Comparison of ENCODE assay signal across 16 mouse cellular contexts in the genomic region with DNA sequence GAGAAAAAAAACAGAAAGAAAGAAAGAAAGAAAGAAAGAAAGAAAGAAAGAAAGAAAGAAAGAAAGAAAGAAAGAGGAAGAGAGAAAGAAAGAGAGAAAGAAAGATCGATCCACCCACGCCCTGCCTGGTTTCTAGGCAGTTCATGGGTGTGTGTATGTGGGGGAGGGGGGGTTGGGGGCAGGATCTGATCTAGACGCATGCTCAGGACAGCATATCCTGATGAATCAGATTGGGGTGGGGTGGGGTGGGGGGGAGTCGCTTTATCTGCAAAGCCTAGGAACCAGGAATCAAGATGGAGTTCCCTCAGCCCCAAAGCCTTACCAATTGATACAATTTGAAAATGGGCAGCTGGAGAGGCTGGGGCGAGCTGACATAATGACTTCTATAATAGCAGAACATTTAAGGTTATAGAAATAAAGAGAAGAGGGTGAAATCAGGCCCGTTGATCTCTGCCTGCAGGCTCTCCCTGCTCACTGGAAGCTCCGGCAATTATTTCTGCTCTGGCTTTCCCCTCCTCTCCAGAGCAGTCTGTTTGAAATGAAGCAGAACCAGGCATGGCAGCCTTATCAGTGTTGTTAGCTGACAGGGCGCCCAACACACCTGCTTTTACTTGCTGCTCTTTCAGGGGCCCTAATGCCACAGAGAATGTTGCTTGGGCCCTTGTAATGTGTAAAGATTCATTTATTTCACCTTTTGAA.
DNase-seq lines count a peak whose midpoint lies in the region; ATAC-seq and TF ChIP-seq lines count a peak whose summit lies in the region.
"Had no signal": no experiment of that assay in that cellular context is flagged by ENCODE, and none has a peak within 500 bp of the region (broad histone marks: within the 10 kb centered on the region; RNA-seq: fewer than 3 reads in every experiment).

No protein-coding gene starts in this region.

- peaks cover 28% of the 10 kb centered on the region for H3K4me1 ChIP-seq in intestine, embryonic 14.5 days (replicated peaks; ENCODE audit: control insufficient read depth, insufficient read depth, low read length)
- H3K4me1 ChIP-seq in intestine, postnatal 0 days (replicated peaks; ENCODE audit: control insufficient read depth, insufficient read depth, low read length): no peaks in the 10 kb centered on the region
- peaks cover 26% of the 10 kb centered on the region for H3K4me1 ChIP-seq in heart, embryonic 16.5 days (ENCODE audit: control insufficient read depth, insufficient read depth, low read length)
- peaks cover 51% of the 10 kb centered on the region for H3K4me1 ChIP-seq in midbrain, embryonic 13.5 days (replicated peaks)

- no peak overlapping the region for H3K9ac ChIP-seq in intestine, embryonic 14.5 days (ENCODE audit: low read length)
- H3K9ac ChIP-seq in intestine, postnatal 0 days (ENCODE audit: low read depth, low read length): no peak overlapping the region
- H3K9ac ChIP-seq in heart, embryonic 16.5 days (ENCODE audit: low read length): no peak overlapping the region
- H3K9ac ChIP-seq in midbrain, embryonic 13.5 days (replicated peaks): no peak overlapping the region
- H3K9ac ChIP-seq: kidney, embryonic 15.5 days; liver, embryonic 14.5 days; neural tube, embryonic 13.5 days had no signal

- no peak overlapping the region for H3K4me2 ChIP-seq in intestine, embryonic 14.5 days (ENCODE audit: low read length)
- H3K4me2 ChIP-seq in intestine, postnatal 0 days (replicated peaks; ENCODE audit: low read depth): no peak overlapping the region
- peak overlapping the region; percentile 44; the same call in 1 of the 2 replicates for H3K4me2 ChIP-seq in heart, embryonic 16.5 days (ENCODE audit: low read depth, low read length)
- H3K4me2 ChIP-seq in midbrain, embryonic 13.5 days (replicated peaks): no peak overlapping the region
- H3K4me2 ChIP-seq: kidney, embryonic 15.5 days; neural tube, embryonic 13.5 days had no signal

- peaks cover 16% of the 10 kb centered on the region for H3K27me3 ChIP-seq in intestine, embryonic 14.5 days (replicated peaks; ENCODE audit: control insufficient read depth, insufficient read depth, low read length)
- H3K27me3 ChIP-seq in intestine, postnatal 0 days (replicated peaks; ENCODE audit: control insufficient read depth, insufficient read depth, low read length): peaks cover 19% of the 10 kb centered on the region
- H3K27me3 ChIP-seq in heart, embryonic 16.5 days (ENCODE audit: control insufficient read depth, insufficient read depth, low read length): peaks cover under 1% of the 10 kb centered on the region; the same call in 1 of the 2 replicates
- peaks cover 19% of the 10 kb centered on the region for H3K27me3 ChIP-seq in midbrain, embryonic 13.5 days

- peak; percentile 8 for DNase-seq in adrenal gland, adult 2 months
- DNase-seq in adrenal gland, postnatal 36 days: no peak
- DNase-seq in intestine, embryonic 14.5 days (ENCODE audit: low spot score): peak; percentile 57
- DNase-seq in frontal cortex, postnatal 25 days (ENCODE audit: low spot score in 2 of 2): no peak
- no peak for DNase-seq in layer of hippocampus, adult 8-10 months (ENCODE audit: low spot score in 2 of 2)
- DNase-seq: cerebellum, adult 9-10 months; gastrocnemius, postnatal 25 days; layer of hippocampus, postnatal 36 days; thymus, postnatal 25 days had no signal

- H3K27ac ChIP-seq in intestine, embryonic 14.5 days (ENCODE audit: low read depth): no peak overlapping the region
- H3K27ac ChIP-seq in intestine, postnatal 0 days (ENCODE audit: low read depth, low read length): no peak overlapping the region
- H3K27ac ChIP-seq in heart, embryonic 16.5 days (ENCODE audit: low read length): peak overlapping the region; percentile 59; the same call in 1 of the 2 replicates
- H3K27ac ChIP-seq in midbrain, embryonic 13.5 days: peak overlapping the region; percentile 70
- H3K27ac ChIP-seq: kidney, embryonic 15.5 days; liver, embryonic 14.5 days; neural tube, embryonic 13.5 days had no signal

- no peak overlapping the region for H3K4me3 ChIP-seq in intestine, embryonic 14.5 days (ENCODE audit: low read depth, low read length)
- H3K4me3 ChIP-seq in intestine, postnatal 0 days (ENCODE audit: low read depth, low read length): no peak overlapping the region
- H3K4me3 ChIP-seq in heart, embryonic 16.5 days (ENCODE audit: low read length): no peak overlapping the region
- no peak overlapping the region for H3K4me3 ChIP-seq in midbrain, embryonic 13.5 days (replicated peaks)
- H3K4me3 ChIP-seq: erythroblast, embryonic 14.5 days; kidney, embryonic 15.5 days; neural tube, embryonic 13.5 days had no signal

- H3K9me3 ChIP-seq in intestine, embryonic 14.5 days (ENCODE audit: control insufficient read depth, low read length): no peaks in the 10 kb centered on the region
- no peaks in the 10 kb centered on the region for H3K9me3 ChIP-seq in intestine, postnatal 0 days (ENCODE audit: control insufficient read depth)
- no peaks in the 10 kb centered on the region for H3K9me3 ChIP-seq in heart, embryonic 16.5 days (replicated peaks; ENCODE audit: control insufficient read depth, low read length)
- H3K9me3 ChIP-seq in midbrain, embryonic 13.5 days: no peaks in the 10 kb centered on the region
- H3K9me3 ChIP-seq: kidney, embryonic 15.5 days; neural tube, embryonic 13.5 days had no signal

- H3K36me3 ChIP-seq in intestine, embryonic 14.5 days (ENCODE audit: control insufficient read depth, insufficient read depth, low read length): no peaks in the 10 kb centered on the region
- H3K36me3 ChIP-seq in intestine, postnatal 0 days (ENCODE audit: control insufficient read depth, insufficient read depth): no peaks in the 10 kb centered on the region
- no peaks in the 10 kb centered on the region for H3K36me3 ChIP-seq in heart, embryonic 16.5 days (ENCODE audit: control insufficient read depth, insufficient read depth)
- no peaks in the 10 kb centered on the region for H3K36me3 ChIP-seq in midbrain, embryonic 13.5 days
- H3K36me3 ChIP-seq: kidney, embryonic 15.5 days; neural tube, embryonic 13.5 days had no signal

- TF ChIP-seq CTCF in intestine, postnatal 0 days (IDR thresholded peaks at IDR 0.05; ENCODE audit: low read depth): no peak

- 19% methylated on average over 8 of the region's 8 CpGs for WGBS in intestine, embryonic 14.5 days
- 23% methylated on average over 8 of the region's 8 CpGs for WGBS in intestine, postnatal 0 days
- 26% methylated on average over 8 of the region's 8 CpGs for WGBS in heart, embryonic 16.5 days
- WGBS in midbrain, embryonic 13.5 days: 39% methylated on average over 8 of the region's 8 CpGs

- ATAC-seq in intestine, embryonic 14.5 days (replicated peaks; ENCODE audit: low FRiP score, low TSS enrichment, low read depth): 0 out of 2 replicates have a peak, but pooled peaks have one; percentile 28
- ATAC-seq in intestine, postnatal 0 days: no peak
- peak; percentile 74 for ATAC-seq in heart, embryonic 16.5 days (replicated peaks; ENCODE audit: extremely low read depth, insufficient read depth, low FRiP score)
- peak; percentile 57 for ATAC-seq in midbrain, embryonic 13.5 days

Comparison
In these comparisons a context has a peak if more than half of its experiments do, and no peak if none do; other contexts are left out.
1. DNase-seq: peak in adrenal gland, adult 2 months (single experiment) and intestine, embryonic 14.5 days (single experiment); none in adrenal gland, postnatal 36 days (0 of 2), frontal cortex, postnatal 25 days (0 of 2) and layer of hippocampus, adult 8-10 months (0 of 2).
2. H3K27ac ChIP-seq: peak in heart, embryonic 16.5 days (single experiment) and midbrain, embryonic 13.5 days (single experiment); none in intestine, embryonic 14.5 days (single experiment) and intestine, postnatal 0 days (single experiment).